Mouse (Mus musculus) G1E (cell line): Measurements from ENCODE around the gene Ncan.

Experiments used
- CTCF ChIP-seq: IDR thresholded peaks from 2 replicates; pipeline ENCODE4 v1.5.1; 2012; ENCODE audit warnings: low read depth, low read length, inconsistent platforms, mixed read lengths
- GATA1 ChIP-seq: IDR thresholded peaks from 2 replicates; pipeline ENCODE4 v1.6.1; 2012; ENCODE audit warnings: borderline replicate concordance, low read length, inconsistent platforms, mixed read lengths
- POLR2AphosphoS5 ChIP-seq: IDR thresholded peaks from 2 replicates; pipeline ENCODE4 v1.6.1; 2012; ENCODE audit warnings: low read depth, low read length, inconsistent platforms; ENCODE audit not compliant: insufficient replicate concordance

- TF ChIP-seq CTCF (no peak), POLR2AphosphoS5 (no peak), GATA1 (no peak)
These were observed 15.9 kb upstream of the Ncan start for GRCm38 (mm10) chr8:70136591-70136990.
